Mouse (Mus musculus) cerebellum, adult (tissue): ENCODE measurements around the gene Klk11.

ENCODE experiments used
- ATAC-seq: cut with Nextera tagmentation; 2 replicates; pipeline ENCODE4 v1.9.2; 2017; ENCODE audit warnings: mild to moderate bottlenecking, moderate library complexity, mixed read lengths; ENCODE audit not compliant: insufficient number of reproducible peaks, low FRiP score, low TSS enrichment

Gene Klk11

DNA sequence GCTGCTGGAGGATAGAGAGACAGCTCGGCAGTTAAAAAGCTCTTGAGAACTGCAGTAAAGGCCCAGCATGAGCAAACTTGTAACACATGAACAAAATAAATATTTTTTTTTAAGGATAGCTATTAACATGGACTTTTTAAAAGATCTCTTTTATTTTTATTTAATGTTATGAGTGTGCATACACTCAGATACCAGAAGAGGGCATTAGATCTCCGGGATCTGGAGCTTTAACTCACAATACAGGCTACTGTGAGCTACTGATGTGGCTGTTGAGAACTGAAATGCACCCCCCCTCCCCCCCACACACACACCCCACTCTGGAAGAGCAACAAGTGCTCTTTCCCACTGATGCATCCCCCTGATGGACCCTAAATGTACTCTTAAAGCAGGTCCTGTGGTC lies 14.9 kb downstream of the Klk11 start:
- ATAC-seq = no peak

DNA sequence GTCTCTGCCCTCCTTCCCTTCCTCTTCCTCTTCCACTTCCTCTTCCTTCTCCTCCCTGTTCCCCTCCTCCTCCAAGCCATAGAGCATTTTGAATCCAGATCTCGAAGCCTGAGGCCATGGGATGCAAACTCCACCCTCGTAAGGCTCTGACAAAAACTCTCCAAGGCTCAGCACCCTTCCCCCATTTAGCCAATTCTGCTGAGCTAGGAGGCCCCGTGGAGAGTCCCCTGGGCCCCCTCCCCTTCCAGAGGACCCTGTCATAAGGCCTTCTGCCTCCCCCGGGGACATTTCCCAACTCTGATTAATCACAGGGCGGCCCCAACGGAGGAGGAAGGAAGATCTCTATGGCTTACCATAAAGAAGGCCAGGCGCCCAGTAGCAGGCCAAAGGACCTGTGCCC lies 17.2 kb downstream of the Klk11 start, which contains the start of gene Klk9:
Klk9 (plus strand) TSS at position 301 of the 400 bp plus-strand sequence.
- ATAC-seq = no peak

DNA sequence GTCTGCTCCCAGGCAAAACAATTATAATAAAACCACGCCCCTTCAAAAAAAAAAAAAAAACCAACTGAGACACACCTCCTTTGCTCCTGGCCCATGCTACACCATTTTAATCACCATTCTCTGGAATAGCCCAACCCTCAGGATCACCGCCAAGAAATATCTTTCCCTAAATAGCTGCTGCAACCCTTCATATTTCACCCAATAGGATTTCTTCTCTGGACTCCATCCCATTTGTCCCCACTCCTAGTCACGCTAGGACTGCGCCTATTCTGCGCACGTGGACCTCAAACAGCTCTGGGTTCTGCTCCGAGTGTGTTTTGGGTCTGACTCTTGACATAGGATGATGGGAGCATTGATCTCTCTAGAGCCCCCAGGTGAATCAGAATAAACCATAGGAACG lies 22.0 kb downstream of the Klk11 start:
- no peak for ATAC-seq

DNA sequence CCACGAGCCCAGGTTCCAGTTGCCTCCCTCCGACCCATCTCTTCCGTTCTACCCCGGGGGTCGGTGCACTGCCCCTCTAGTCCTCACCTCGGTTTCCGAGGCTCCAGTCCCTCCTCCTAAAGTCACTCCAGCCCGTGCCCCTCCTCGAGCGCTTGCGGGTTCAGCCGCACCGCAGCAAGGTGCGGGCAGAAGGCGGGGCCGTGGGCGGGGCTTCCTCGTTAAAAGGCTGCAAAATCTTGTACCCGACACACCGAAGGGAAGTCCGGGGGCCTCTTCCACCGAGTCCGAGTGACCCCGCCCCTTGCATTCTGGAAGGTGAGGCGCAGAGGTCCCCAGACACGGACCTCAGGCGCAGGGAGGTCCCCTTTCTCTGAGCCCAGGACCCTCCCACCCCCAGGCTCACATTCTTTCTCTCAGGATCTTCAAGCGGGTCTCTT lies 22.9 kb downstream of the Klk11 start, which contains the start of gene Klk8:
Klk8 (plus strand) TSS at position 245 of the 437 bp plus-strand sequence.
- no peak for ATAC-seq

DNA sequence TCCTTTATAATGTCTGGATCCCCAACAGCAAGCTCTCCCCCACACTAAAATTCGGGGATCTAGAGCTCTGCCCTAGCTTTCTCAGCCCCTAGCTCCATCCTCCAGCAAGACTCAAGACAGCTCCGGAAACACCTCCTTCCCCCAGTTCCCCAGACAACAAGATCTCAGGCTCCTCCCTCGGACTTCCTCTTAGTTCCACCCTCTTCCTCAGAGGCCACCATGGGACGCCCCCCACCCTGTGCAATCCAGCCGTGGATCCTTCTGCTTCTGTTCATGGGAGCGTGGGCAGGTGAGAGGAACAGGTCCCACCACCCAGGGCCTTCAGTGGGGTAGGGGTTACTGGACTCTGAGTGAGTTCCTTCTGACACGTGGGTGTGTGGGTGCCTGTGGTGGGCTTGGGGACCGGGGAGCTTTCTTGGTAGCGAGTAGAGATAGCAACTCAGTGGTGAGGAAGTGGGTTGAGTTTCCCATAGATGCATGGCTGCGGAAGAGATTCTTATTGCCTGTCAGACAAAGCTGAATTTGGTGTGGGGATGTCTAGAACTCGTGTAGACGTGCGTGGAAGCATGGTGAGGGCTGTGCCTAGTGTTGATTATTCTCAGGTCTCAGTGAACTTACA lies 23.5 kb downstream of the Klk11 start:
- no peak for ATAC-seq

DNA sequence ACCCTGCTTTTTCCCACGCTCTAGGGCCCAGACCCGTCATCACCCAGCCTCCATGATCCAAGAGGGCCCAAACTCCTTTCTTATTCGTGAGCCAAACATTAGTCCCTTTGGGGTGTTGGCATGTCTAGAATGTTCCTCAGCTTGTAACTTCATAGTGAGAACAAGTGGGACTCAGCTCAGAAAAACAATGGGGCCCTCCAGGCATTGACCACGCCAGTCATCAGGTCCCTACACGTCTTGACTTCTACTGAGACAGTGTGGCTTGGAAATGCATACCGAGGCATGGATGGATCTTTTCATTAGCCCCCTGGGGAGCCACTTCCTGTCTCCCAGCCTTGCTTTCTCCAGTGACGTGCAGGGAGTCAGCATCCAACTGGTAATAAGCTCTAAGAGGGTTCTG lies 25.5 kb downstream of the Klk11 start:
- no peak for ATAC-seq

DNA sequence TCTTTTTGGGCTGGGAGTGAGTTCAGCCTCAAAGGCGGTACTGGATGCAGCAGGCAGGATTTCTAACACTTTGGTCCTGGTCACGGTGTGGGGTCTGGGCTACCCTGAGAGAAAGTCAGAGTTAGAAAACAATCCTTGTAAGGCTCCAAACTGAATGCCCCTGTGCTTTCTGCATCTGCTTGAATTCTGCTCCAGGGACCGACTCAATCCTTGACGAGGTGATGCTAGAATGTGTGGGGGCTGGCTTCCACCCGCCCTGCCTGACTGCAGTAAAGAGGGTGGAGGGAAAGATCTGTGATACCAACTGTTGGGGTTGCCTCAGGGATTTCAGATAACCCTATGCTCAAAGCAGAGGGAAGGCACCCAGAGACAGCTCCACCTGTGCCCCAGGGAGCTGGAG lies 36.6 kb downstream of the Klk11 start, which contains the start of gene Klk7:
Klk7 (plus strand) TSS at position 301 of the 400 bp plus-strand sequence.
- ATAC-seq = no peak

DNA sequence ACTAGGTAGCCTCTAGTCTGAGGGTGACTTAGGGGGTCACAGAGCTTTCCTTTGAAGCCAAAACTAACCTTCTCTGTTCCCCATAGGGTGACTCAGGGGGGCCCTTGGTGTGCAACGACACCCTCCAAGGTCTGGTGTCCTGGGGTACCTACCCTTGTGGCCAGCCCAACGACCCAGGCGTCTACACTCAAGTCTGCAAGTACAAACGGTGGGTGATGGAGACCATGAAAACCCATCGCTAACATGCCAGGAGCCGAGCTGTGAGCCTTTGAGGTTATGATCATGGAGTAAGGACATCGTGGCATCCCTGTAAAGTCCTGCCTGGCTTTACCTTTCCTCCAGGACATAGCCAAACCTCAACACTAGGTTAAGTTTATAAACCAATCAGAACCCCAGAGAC lies 40.8 kb downstream of the Klk11 start:
- no peak for ATAC-seq

DNA sequence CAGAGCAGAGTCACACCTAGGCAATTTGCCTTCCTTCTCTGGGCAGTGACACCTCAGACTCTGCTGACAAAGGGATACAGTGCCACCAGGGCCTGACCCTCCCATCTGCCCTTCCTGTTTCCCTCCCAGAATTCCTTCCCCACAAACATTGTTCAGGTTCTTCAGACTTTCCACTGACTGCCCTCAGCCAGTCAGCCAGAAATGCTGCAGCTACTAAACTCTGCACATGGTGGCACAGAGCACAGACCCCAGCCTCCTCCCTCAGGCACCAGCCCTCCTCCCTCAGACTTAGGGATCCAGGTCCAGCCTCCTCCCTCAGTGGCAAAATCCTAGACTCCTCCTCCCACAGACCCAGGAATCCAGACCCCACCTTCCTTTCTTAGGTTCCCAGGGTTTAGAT lies 42.3 kb downstream of the Klk11 start:
- no peak for ATAC-seq

DNA sequence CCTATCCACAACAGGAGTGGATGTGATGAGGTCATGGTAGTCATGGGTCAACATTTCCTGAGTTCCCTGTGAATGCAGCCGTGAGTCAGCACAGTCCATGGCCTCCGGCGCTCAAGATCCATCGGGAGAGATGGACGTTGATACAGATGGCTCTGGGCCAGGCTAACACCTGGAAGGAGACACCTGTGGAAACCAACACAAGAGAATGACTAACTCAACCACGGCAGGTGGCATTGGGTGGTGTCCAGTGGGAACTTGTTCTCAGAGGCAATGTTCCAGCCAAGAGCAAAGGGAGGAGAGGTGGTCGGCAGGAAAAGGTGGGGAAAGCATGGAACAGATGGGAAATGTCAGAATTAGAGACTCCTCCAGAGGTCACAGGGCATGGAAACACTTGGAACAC lies 47.2 kb downstream of the Klk11 start:
- ATAC-seq = no peak

DNA sequence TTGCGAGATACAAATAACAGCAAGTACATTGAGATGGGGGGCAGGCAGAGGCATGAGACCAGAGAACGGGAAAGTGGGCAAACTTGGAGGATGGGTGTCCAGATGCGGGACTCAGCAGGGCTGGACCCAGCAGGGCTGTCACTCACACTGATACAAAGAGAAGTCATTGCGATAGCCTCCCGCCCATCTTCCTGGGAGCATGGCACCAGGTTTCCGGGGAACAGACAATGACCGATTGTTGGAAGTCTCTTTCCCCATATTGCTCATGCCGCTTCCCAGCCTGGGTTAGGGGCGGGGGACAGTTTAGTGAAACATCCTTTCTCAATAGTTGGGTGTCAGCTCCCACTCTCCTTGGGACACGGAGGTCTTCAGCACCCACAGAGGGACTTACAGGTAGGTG lies 49.8 kb downstream of the Klk11 start, which contains the start of gene Klk6:
Klk6 (plus strand) TSS at position 301 of the 400 bp plus-strand sequence.
- no peak for ATAC-seq

DNA sequence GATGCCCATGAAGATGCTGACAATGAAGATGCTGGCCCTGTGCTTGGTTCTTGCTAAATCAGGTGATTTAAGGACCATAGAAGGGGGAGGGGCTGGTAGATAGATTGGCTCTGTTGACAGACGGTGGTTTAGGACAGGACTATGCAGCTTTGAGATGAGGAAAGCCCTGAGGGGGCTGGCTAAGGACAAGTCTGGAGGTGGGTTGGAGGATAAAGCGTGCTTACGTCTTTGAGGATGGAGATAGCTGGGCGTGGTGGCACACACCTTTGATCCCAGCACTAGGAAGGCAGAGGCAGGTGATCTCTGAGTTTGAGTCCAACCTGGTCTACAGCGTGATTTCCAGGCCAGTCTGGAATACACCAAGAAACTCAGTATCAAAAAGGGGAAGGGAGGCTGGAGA lies 51.7 kb downstream of the Klk11 start:
- no peak for ATAC-seq

DNA sequence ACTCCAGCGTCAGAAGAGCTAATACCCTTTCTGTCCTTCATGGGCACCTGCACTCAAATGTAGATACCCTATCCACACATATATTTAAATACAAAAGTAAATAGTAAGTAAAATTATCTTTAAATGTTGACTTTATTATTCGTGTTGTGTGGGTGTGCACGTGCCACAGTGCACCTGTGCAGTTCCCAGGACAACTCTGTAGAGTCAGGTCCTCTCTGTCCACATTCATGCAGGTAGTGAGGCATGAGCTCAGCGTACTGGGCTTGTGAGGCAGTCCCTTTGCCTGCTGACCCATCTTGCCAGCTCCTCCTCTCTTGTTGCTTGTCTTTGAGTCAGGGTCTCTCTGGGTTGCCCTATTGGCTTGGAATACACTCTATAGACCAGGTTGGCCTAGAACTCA lies 53.3 kb downstream of the Klk11 start:
- no peak for ATAC-seq
